Mouse (Mus musculus): Measurements from ENCODE around the gene Cox7a1.

Gene Cox7a1

GRCm38 (mm10) chr7:30220008-30220356, 36.0 kb downstream of the Cox7a1 start:
- H3K27me3 ChIP-seq (ENCODE audit: control insufficient read depth, insufficient read depth, low read length, poor library complexity, severe bottlenecking), result no peaks in the 10 kb centered on the region
- DNase-seq (ENCODE audit: low read depth, low spot score), result no peak
- H3K36me3 ChIP-seq (ENCODE audit: control insufficient read depth, insufficient read depth, low read length, poor library complexity, severe bottlenecking), result peaks cover 5% of the 10 kb centered on the region

GRCm38 (mm10) chr7:30221433-30221832, 37.5 kb downstream of the Cox7a1 start:
- no peak for DNase-seq (ENCODE audit: low read depth, low spot score)
- Histone ChIP-seq H3K36me3 (ENCODE audit: control insufficient read depth, insufficient read depth, low read length, poor library complexity, severe bottlenecking) (peaks cover 16% of the 10 kb centered on the region), H3K27me3 (ENCODE audit: control insufficient read depth, insufficient read depth, low read length, poor library complexity, severe bottlenecking) (no peaks in the 10 kb centered on the region)

- no peak for DNase-seq (ENCODE audit: low read depth, low spot score)
- H3K27me3 ChIP-seq (ENCODE audit: control insufficient read depth, insufficient read depth, low read length, poor library complexity, severe bottlenecking), result no peaks in the 10 kb centered on the region
- peaks cover 16% of the 10 kb centered on the region for H3K36me3 ChIP-seq (ENCODE audit: control insufficient read depth, insufficient read depth, low read length, poor library complexity, severe bottlenecking)
Measured at GRCm38 (mm10) chr7:30222205-30222604, 38.3 kb downstream of the Cox7a1 start.

GRCm38 (mm10) chr7:30224206-30224605, 40.3 kb downstream of the Cox7a1 start:
- DNase-seq (ENCODE audit: low read depth, low spot score), result no peak
- Histone ChIP-seq H3K36me3 (ENCODE audit: control insufficient read depth, insufficient read depth, low read length, poor library complexity, severe bottlenecking) (peaks cover 16% of the 10 kb centered on the region), H3K27me3 (ENCODE audit: control insufficient read depth, insufficient read depth, low read length, poor library complexity, severe bottlenecking) (no peaks in the 10 kb centered on the region)

- no peaks in the 10 kb centered on the region for H3K27me3 ChIP-seq (ENCODE audit: control insufficient read depth, insufficient read depth, low read length, poor library complexity, severe bottlenecking)
- DNase-seq (ENCODE audit: low read depth, low spot score), result peak; percentile 11
- 0 out of 2 replicates have a peak, but pooled peaks cover 2% of the 10 kb centered on the region for H3K36me3 ChIP-seq (ENCODE audit: control insufficient read depth, insufficient read depth, low read length, poor library complexity, severe bottlenecking)
Measured at GRCm38 (mm10) chr7:30231328-30231668, 47.4 kb downstream of the Cox7a1 start.

- H3K27me3 ChIP-seq (ENCODE audit: control insufficient read depth, insufficient read depth, low read length, poor library complexity, severe bottlenecking), result no peaks in the 10 kb centered on the region
- peak; percentile 97 for DNase-seq (ENCODE audit: low read depth, low spot score)
Measured at GRCm38 (mm10) chr7:30231669-30232454, 47.9 kb downstream of the Cox7a1 start, which contains the start of the genes Polr2i and Tbcb. Gene Polr2i, plus strand, starts transcription at chr7:30231948. Gene Tbcb, minus strand, starts transcription at chr7:30232272.

GRCm38 (mm10) chr7:30232631-30233148, 48.7 kb downstream of the Cox7a1 start:
- no peaks in the 10 kb centered on the region for H3K27me3 ChIP-seq (ENCODE audit: control insufficient read depth, insufficient read depth, low read length, poor library complexity, severe bottlenecking)
- peak; percentile 73 for DNase-seq (ENCODE audit: low read depth, low spot score)

More at GRCm38 (mm10) chr7:30231669-30232454, 47.9 kb downstream of the Cox7a1 start, which contains the start of the genes Polr2i and Tbcb:
- H3K36me3 ChIP-seq (ENCODE audit: control insufficient read depth, insufficient read depth, low read length, poor library complexity, severe bottlenecking), result no peaks in the 10 kb centered on the region

GRCm38 (mm10) chr7:30233387-30233786, 49.4 kb downstream of the Cox7a1 start:
- H3K27me3 ChIP-seq (ENCODE audit: control insufficient read depth, insufficient read depth, low read length, poor library complexity, severe bottlenecking), result no peaks in the 10 kb centered on the region
- no peaks in the 10 kb centered on the region for H3K36me3 ChIP-seq (ENCODE audit: control insufficient read depth, insufficient read depth, low read length, poor library complexity, severe bottlenecking)
- DNase-seq (ENCODE audit: low read depth, low spot score), result no peak

More at GRCm38 (mm10) chr7:30232631-30233148, 48.7 kb downstream of the Cox7a1 start:
- H3K36me3 ChIP-seq (ENCODE audit: control insufficient read depth, insufficient read depth, low read length, poor library complexity, severe bottlenecking), result no peaks in the 10 kb centered on the region

- no peaks in the 10 kb centered on the region for H3K27me3 ChIP-seq (ENCODE audit: control insufficient read depth, insufficient read depth, low read length, poor library complexity, severe bottlenecking)
- H3K36me3 ChIP-seq (ENCODE audit: control insufficient read depth, insufficient read depth, low read length, poor library complexity, severe bottlenecking), result no peaks in the 10 kb centered on the region
- no peak for DNase-seq (ENCODE audit: low read depth, low spot score)
Measured at GRCm38 (mm10) chr7:30234276-30234858, 50.4 kb downstream of the Cox7a1 start.

GRCm38 (mm10) chr7:30235091-30235490, 51.1 kb downstream of the Cox7a1 start:
- DNase-seq (ENCODE audit: low read depth, low spot score), result no peak
- Histone ChIP-seq H3K36me3 (ENCODE audit: control insufficient read depth, insufficient read depth, low read length, poor library complexity, severe bottlenecking) (no peaks in the 10 kb centered on the region), H3K27me3 (ENCODE audit: control insufficient read depth, insufficient read depth, low read length, poor library complexity, severe bottlenecking) (no peaks in the 10 kb centered on the region)

GRCm38 (mm10) chr7:30235625-30236024, 51.7 kb downstream of the Cox7a1 start, which contains the start of gene Ovol3:
Gene Ovol3, minus strand, starts transcription at chr7:30235725.
- no peaks in the 10 kb centered on the region for H3K27me3 ChIP-seq (ENCODE audit: control insufficient read depth, insufficient read depth, low read length, poor library complexity, severe bottlenecking)
- DNase-seq (ENCODE audit: low read depth, low spot score), result no peak
- no peaks in the 10 kb centered on the region for H3K36me3 ChIP-seq (ENCODE audit: control insufficient read depth, insufficient read depth, low read length, poor library complexity, severe bottlenecking)

Data from splenic B cell, adult 2 months (primary cell).